Mouse (Mus musculus): ENCODE results near the gene Tmem145.
"Not testable (repeated sequence)": the region's sequence is repeated elsewhere in the genome, so short reads cannot be mapped to it uniquely, and the experiment has no call there.

The Tmem145 gene

GRCm38 (mm10) chr7:25322058-25322484 lies 16.2 kb downstream of the Tmem145 start:
- no peak for DNase-seq (ENCODE audit: low spot score)

GRCm38 (mm10) chr7:25323219-25323618 lies 17.3 kb downstream of the Tmem145 start:
- no peak for DNase-seq (ENCODE audit: low spot score)

GRCm38 (mm10) chr7:25325431-25325830 lies 19.5 kb downstream of the Tmem145 start:
- DNase-seq (ENCODE audit: low spot score) = not testable (repeated sequence)

- no peak for DNase-seq (ENCODE audit: low spot score)
These were observed 20.3 kb downstream of the Tmem145 start for GRCm38 (mm10) chr7:25326233-25326632.

GRCm38 (mm10) chr7:25333596-25334307 lies 27.8 kb downstream of the Tmem145 start:
- peak; percentile 75 for DNase-seq (ENCODE audit: low spot score)

GRCm38 (mm10) chr7:25334472-25334871 lies 28.6 kb downstream of the Tmem145 start:
- DNase-seq (ENCODE audit: low spot score) = no peak

GRCm38 (mm10) chr7:25339329-25339728 lies 33.4 kb downstream of the Tmem145 start:
- no peak for DNase-seq (ENCODE audit: low spot score)

GRCm38 (mm10) chr7:25341000-25341784 lies 35.3 kb downstream of the Tmem145 start:
- no peak for DNase-seq (ENCODE audit: low spot score)

- no peak for DNase-seq (ENCODE audit: low spot score)
These were observed 43.0 kb downstream of the Tmem145 start for GRCm38 (mm10) chr7:25348861-25349260.

GRCm38 (mm10) chr7:25358721-25359206 lies 52.9 kb downstream of the Tmem145 start:
- DNase-seq (ENCODE audit: low spot score) = no peak

- DNase-seq (ENCODE audit: low spot score) = no peak
These were observed 57.2 kb downstream of the Tmem145 start for GRCm38 (mm10) chr7:25363151-25363550.

- DNase-seq (ENCODE audit: low spot score) = no peak
These were observed 57.7 kb downstream of the Tmem145 start for GRCm38 (mm10) chr7:25363632-25364031.
